Mouse (Mus musculus) E14TG2a.4 (cell line): ENCODE data around the gene Arhgap10.

Experiments
- CTCF ChIP-seq: conservative IDR thresholded peaks from 2 replicates; pipeline ENCODE4 v1.5.1; 2014; ENCODE audit warnings: low read length
- NANOG ChIP-seq: IDR thresholded peaks from 2 replicates; pipeline ENCODE4 v1.6.1; 2014; ENCODE audit warnings: borderline replicate concordance, low read length, mixed read lengths

- TF ChIP-seq CTCF, result no peak
- TF ChIP-seq NANOG, result no peak
These were observed 176.4 kb downstream of the Arhgap10 start for GRCm38 (mm10) chr8:77341329-77341728.
